Mouse (Mus musculus): ENCODE measurements around the gene Ndufa4l2. TPM values are rescaled to one million over a fixed set of nuclear protein-coding genes. Genes with fewer than 3 reads are reported as not detected.

The Ndufa4l2 gene
- total RNA-seq (2014; rRNA removed) (0.09 and 0.40 TPM in 2 replicates), polyA plus RNA-seq (2012; rRNA removed) (4.0 and 4.4 TPM in 2 replicates)

GRCm38 (mm10) chr10:127514764-127515163 lies at the start of gene Ndufa4l2:
TSS of gene Ndufa4l2 (plus strand) at chr10:127514967.
- H3K4me3 ChIP-seq (ENCODE audit: insufficient read depth, low read depth, low read length), result no peak within 1 kb of the TSS
- no peak within 1 kb of the TSS for H3K27ac ChIP-seq (replicated peaks; ENCODE audit: insufficient read depth, low read depth, low read length)
- 46% methylated on average over 6 of the region's 6 CpGs for WGBS
- TF ChIP-seq CTCF (IDR thresholded peaks at IDR 0.05; ENCODE audit: low read depth, low read length), result no peak
- TF ChIP-seq POLR2A (IDR thresholded peaks at IDR 0.05; ENCODE audit: extremely low read depth, insufficient read depth, low read length), result no peak
- no peaks in the 10 kb centered on the region for H3K79me2 ChIP-seq (ENCODE audit: control insufficient read depth, insufficient read depth, low read length)
- H3K4me1 ChIP-seq (ENCODE audit: control insufficient read depth, insufficient read depth, low read length), result peaks cover 17% of the 10 kb centered on the region
- H3K27me3 ChIP-seq (ENCODE audit: control insufficient read depth, insufficient read depth, low read length), result peaks cover 2% of the 10 kb centered on the region; the same call in 1 of the 2 replicates
- peaks cover 11% of the 10 kb centered on the region; the same call in 1 of the 2 replicates for H3K36me3 ChIP-seq (ENCODE audit: control insufficient read depth, insufficient read depth, low read length)
- H3K9ac ChIP-seq (ENCODE audit: low read depth, low read length), result no peak within 1 kb of the TSS
- DNase-seq (ENCODE audit: extremely low read depth, low read depth, low spot score), result no peak

- TF ChIP-seq POLR2A (IDR thresholded peaks at IDR 0.05; ENCODE audit: extremely low read depth, insufficient read depth, low read length), result no peak
- TF ChIP-seq CTCF (IDR thresholded peaks at IDR 0.05; ENCODE audit: low read depth, low read length), result no peak
- H3K4me1 ChIP-seq (ENCODE audit: control insufficient read depth, insufficient read depth, low read length), result no peaks in the 10 kb centered on the region
- H3K4me3 ChIP-seq (ENCODE audit: insufficient read depth, low read depth, low read length), result no peak overlapping the region
- H3K27me3 ChIP-seq (ENCODE audit: control insufficient read depth, insufficient read depth, low read length), result no peaks in the 10 kb centered on the region
- no peak overlapping the region for H3K27ac ChIP-seq (replicated peaks; ENCODE audit: insufficient read depth, low read depth, low read length)
- no peaks in the 10 kb centered on the region for H3K79me2 ChIP-seq (ENCODE audit: control insufficient read depth, insufficient read depth, low read length)
- H3K36me3 ChIP-seq (ENCODE audit: control insufficient read depth, insufficient read depth, low read length), result peaks cover 43% of the 10 kb centered on the region
- no peak overlapping the region for H3K9ac ChIP-seq (ENCODE audit: low read depth, low read length)
- no peak for DNase-seq (ENCODE audit: extremely low read depth, low read depth, low spot score)
- 79% methylated on average over 15 of the region's 15 CpGs for WGBS
These were observed 43.3 kb upstream of the Ndufa4l2 start for GRCm38 (mm10) chr10:127471281-127471988.

- no peak overlapping the region for H3K9ac ChIP-seq (ENCODE audit: low read depth, low read length)
- no peak overlapping the region for H3K27ac ChIP-seq (replicated peaks; ENCODE audit: insufficient read depth, low read depth, low read length)
- no peak for TF ChIP-seq CTCF (IDR thresholded peaks at IDR 0.05; ENCODE audit: low read depth, low read length)
- no peak for TF ChIP-seq POLR2A (IDR thresholded peaks at IDR 0.05; ENCODE audit: extremely low read depth, insufficient read depth, low read length)
- no peaks in the 10 kb centered on the region for H3K27me3 ChIP-seq (ENCODE audit: control insufficient read depth, insufficient read depth, low read length)
- H3K4me1 ChIP-seq (ENCODE audit: control insufficient read depth, insufficient read depth, low read length), result no peaks in the 10 kb centered on the region
- DNase-seq (ENCODE audit: extremely low read depth, low read depth, low spot score), result no peak
- no peaks in the 10 kb centered on the region for H3K79me2 ChIP-seq (ENCODE audit: control insufficient read depth, insufficient read depth, low read length)
- no peak overlapping the region for H3K4me3 ChIP-seq (ENCODE audit: insufficient read depth, low read depth, low read length)
- 94% methylated on average over 9 of the region's 9 CpGs for WGBS
- H3K36me3 ChIP-seq (ENCODE audit: control insufficient read depth, insufficient read depth, low read length), result peaks cover 42% of the 10 kb centered on the region
These were observed 42.0 kb upstream of the Ndufa4l2 start for GRCm38 (mm10) chr10:127472722-127473121.

DNA sequence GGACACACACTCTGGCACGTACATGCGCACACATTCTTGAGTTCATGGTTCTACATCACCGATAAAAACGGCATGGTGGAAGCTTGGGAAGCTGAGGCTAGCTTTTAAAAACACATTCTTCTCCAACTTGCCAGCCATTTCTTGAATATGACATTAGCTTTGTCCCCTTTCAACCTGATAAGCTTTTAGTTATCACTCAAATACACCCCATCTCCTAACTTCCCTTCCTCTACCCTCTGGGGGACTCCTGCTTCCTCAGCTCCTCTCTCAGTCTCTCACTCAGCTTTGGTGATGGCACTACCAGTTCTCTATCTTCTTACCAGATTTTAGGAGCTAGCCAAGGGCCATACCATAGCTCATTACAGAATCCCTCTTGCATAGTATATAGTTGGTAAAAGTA lies 39.6 kb upstream of the Ndufa4l2 start:
- peaks cover 36% of the 10 kb centered on the region for H3K36me3 ChIP-seq (ENCODE audit: control insufficient read depth, insufficient read depth, low read length)
- H3K79me2 ChIP-seq (ENCODE audit: control insufficient read depth, insufficient read depth, low read length), result no peaks in the 10 kb centered on the region
- no peak overlapping the region for H3K9ac ChIP-seq (ENCODE audit: low read depth, low read length)
- H3K4me3 ChIP-seq (ENCODE audit: insufficient read depth, low read depth, low read length), result no peak overlapping the region
- TF ChIP-seq POLR2A (IDR thresholded peaks at IDR 0.05; ENCODE audit: extremely low read depth, insufficient read depth, low read length), result no peak
- TF ChIP-seq CTCF (IDR thresholded peaks at IDR 0.05; ENCODE audit: low read depth, low read length), result no peak
- no peaks in the 10 kb centered on the region for H3K27me3 ChIP-seq (ENCODE audit: control insufficient read depth, insufficient read depth, low read length)
- no peak for DNase-seq (ENCODE audit: extremely low read depth, low read depth, low spot score)
- H3K4me1 ChIP-seq (ENCODE audit: control insufficient read depth, insufficient read depth, low read length), result no peaks in the 10 kb centered on the region
- no peak overlapping the region for H3K27ac ChIP-seq (replicated peaks; ENCODE audit: insufficient read depth, low read depth, low read length)
- WGBS, result 97% methylated on average over 4 of the region's 4 CpGs

DNA sequence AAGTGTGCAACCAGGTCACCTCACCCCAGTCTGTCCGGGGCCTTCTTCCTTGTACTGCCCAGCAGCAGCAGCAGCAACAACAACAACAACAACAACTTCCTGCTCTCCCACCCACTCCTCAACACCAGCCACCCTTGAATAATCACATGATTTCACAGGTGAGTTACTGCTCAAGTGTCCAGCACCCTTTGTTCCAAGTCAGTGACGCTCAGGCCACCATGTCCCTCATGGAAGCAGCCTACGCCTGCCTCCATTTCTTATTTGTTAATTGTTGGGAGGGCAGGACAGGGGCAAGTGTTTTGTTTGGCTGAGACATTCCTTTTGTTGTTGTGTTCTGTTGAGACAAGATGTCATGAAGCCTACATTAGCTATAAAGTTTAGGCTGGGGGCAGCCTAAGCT lies 38.2 kb upstream of the Ndufa4l2 start:
- Histone ChIP-seq H3K9ac (ENCODE audit: low read depth, low read length) (no peak overlapping the region), H3K4me1 (ENCODE audit: control insufficient read depth, insufficient read depth, low read length) (no peaks in the 10 kb centered on the region), H3K4me3 (ENCODE audit: insufficient read depth, low read depth, low read length) (no peak overlapping the region), H3K27ac (replicated peaks; ENCODE audit: insufficient read depth, low read depth, low read length) (no peak overlapping the region), H3K79me2 (ENCODE audit: control insufficient read depth, insufficient read depth, low read length) (no peaks in the 10 kb centered on the region), H3K27me3 (ENCODE audit: control insufficient read depth, insufficient read depth, low read length) (no peaks in the 10 kb centered on the region), H3K36me3 (ENCODE audit: control insufficient read depth, insufficient read depth, low read length) (peaks cover 33% of the 10 kb centered on the region)
- no peak for DNase-seq (ENCODE audit: extremely low read depth, low read depth, low spot score)
- WGBS, result 93% methylated on average over 3 of the region's 3 CpGs
- TF ChIP-seq POLR2A (IDR thresholded peaks at IDR 0.05; ENCODE audit: extremely low read depth, insufficient read depth, low read length) (no peak), CTCF (IDR thresholded peaks at IDR 0.05; ENCODE audit: low read depth, low read length) (no peak)

GRCm38 (mm10) chr10:127477301-127477700 lies 37.5 kb upstream of the Ndufa4l2 start:
- Histone ChIP-seq H3K79me2 (ENCODE audit: control insufficient read depth, insufficient read depth, low read length) (no peaks in the 10 kb centered on the region), H3K4me3 (ENCODE audit: insufficient read depth, low read depth, low read length) (no peak overlapping the region), H3K9ac (ENCODE audit: low read depth, low read length) (no peak overlapping the region), H3K27ac (replicated peaks; ENCODE audit: insufficient read depth, low read depth, low read length) (no peak overlapping the region), H3K4me1 (ENCODE audit: control insufficient read depth, insufficient read depth, low read length) (no peaks in the 10 kb centered on the region), H3K27me3 (ENCODE audit: control insufficient read depth, insufficient read depth, low read length) (no peaks in the 10 kb centered on the region), H3K36me3 (ENCODE audit: control insufficient read depth, insufficient read depth, low read length) (peaks cover 30% of the 10 kb centered on the region)
- TF ChIP-seq POLR2A (IDR thresholded peaks at IDR 0.05; ENCODE audit: extremely low read depth, insufficient read depth, low read length) (no peak), CTCF (IDR thresholded peaks at IDR 0.05; ENCODE audit: low read depth, low read length) (no peak)
- WGBS, result 93% methylated on average over 7 of the region's 7 CpGs
- no peak for DNase-seq (ENCODE audit: extremely low read depth, low read depth, low spot score)

All from liver, adult 2 months (tissue).